Mouse (Mus musculus) hindbrain, embryonic 12.5 days (tissue): ENCODE data around the gene Mamdc4. TPM values are rescaled to one million over a fixed set of nuclear protein-coding genes. Genes with fewer than 3 reads are reported as not detected.
"Not testable (repeated sequence)": the region's sequence is repeated elsewhere in the genome, so short reads cannot be mapped to it uniquely, and the experiment has no call there.

Experiments used
- ATAC-seq: fragments of 200-750 bp; cut with Nextera tagmentation; 2 replicates; pipeline ENCODE4 v1.8.0; 2017; ENCODE audit warnings: moderate TSS enrichment; ENCODE audit not compliant: low FRiP score
- H3K27ac ChIP-seq: fragments of 300-500 bp; sonication (generic); 2 replicates; pipeline ENCODE4 v1.5.1; 2016; ENCODE audit warnings: mild to moderate bottlenecking
- H3K27me3 ChIP-seq: fragments of 300-500 bp; sonication (generic); 2 replicates; pipeline ENCODE4 v1.6.1; 2016; ENCODE audit warnings: mild to moderate bottlenecking
- H3K36me3 ChIP-seq: fragments of 300-500 bp; sonication (generic); 2 replicates; pipeline ENCODE4 v1.6.1; 2016; ENCODE audit warnings: mild to moderate bottlenecking
- H3K4me1 ChIP-seq: fragments of 300-500 bp; sonication (generic); 2 replicates; pipeline ENCODE4 v1.6.1; 2016
- H3K4me2 ChIP-seq: fragments of 300-500 bp; sonication (generic); replicated peaks from 2 replicates; pipeline ENCODE4 v1.6.1; 2016; ENCODE audit warnings: mild to moderate bottlenecking
- H3K4me3 ChIP-seq: fragments of 300-500 bp; sonication (generic); 2 replicates; pipeline ENCODE4 v1.5.1; 2016; ENCODE audit warnings: mild to moderate bottlenecking
- H3K9ac ChIP-seq: fragments of 300-500 bp; sonication (generic); 2 replicates; pipeline ENCODE4 v1.6.1; 2016; ENCODE audit warnings: mild to moderate bottlenecking, moderate library complexity
- H3K9me3 ChIP-seq: fragments of 300-500 bp; sonication (generic); replicated peaks from 2 replicates; pipeline ENCODE4 v1.6.1; 2016; ENCODE audit warnings: mild to moderate bottlenecking
- WGBS: fragments of 180-500 bp; shearing (Covaris S2); methylation state at CpG from one replicate; pipeline ENCODE4 v1.1.7; 2016; 5-methylcytosine and 5-hydroxymethylcytosine counted together
- polyA plus RNA-seq: library from polyadenylated mRNA; unstranded; fragments of >200 nt; fragmentation: Nextera tagmentation; extraction: Ambion mirVana; gene quantifications from 2 replicates; pipeline ENCODE4 v1.2.1, GENCODE M21; 2016

Mamdc4 gene
- polyA plus RNA-seq, 1 experiment from 2014 or later: 4.7 TPM

GRCm38 (mm10) chr2:25553171-25553786 is 21.4 kb downstream of the Mamdc4 start:
- ATAC-seq, H3K27ac ChIP-seq, H3K9ac ChIP-seq, H3K4me3 ChIP-seq, H3K4me2 ChIP-seq, H3K36me3 ChIP-seq, H3K27me3 ChIP-seq, H3K9me3 ChIP-seq, H3K4me1 ChIP-seq: not testable (repeated sequence)
- 81% methylated on average over 4 of the region's 4 CpGs for WGBS

- no peak overlapping the region for H3K4me2 ChIP-seq
- no peak overlapping the region for H3K9ac ChIP-seq
- H3K27me3 ChIP-seq: no peaks in the 10 kb centered on the region
- 37% methylated on average over 5 of the region's 5 CpGs for WGBS
- H3K36me3 ChIP-seq: no peaks in the 10 kb centered on the region
- H3K4me3 ChIP-seq: no peak overlapping the region
- H3K9me3 ChIP-seq: no peaks in the 10 kb centered on the region
- H3K27ac ChIP-seq: no peak overlapping the region
- H3K4me1 ChIP-seq: peaks cover 4% of the 10 kb centered on the region
- no peak for ATAC-seq
These were observed 23.5 kb downstream of the Mamdc4 start for GRCm38 (mm10) chr2:25551186-25551585.

GRCm38 (mm10) chr2:25549021-25549991 is 25.3 kb downstream of the Mamdc4 start:
- no peak overlapping the region for H3K9ac ChIP-seq
- H3K36me3 ChIP-seq: no peaks in the 10 kb centered on the region
- no peak overlapping the region for H3K27ac ChIP-seq
- 78% methylated on average over 9 of the region's 9 CpGs for WGBS
- H3K9me3 ChIP-seq: no peaks in the 10 kb centered on the region
- peaks cover 16% of the 10 kb centered on the region for H3K4me1 ChIP-seq
- no peaks in the 10 kb centered on the region for H3K27me3 ChIP-seq
- H3K4me2 ChIP-seq: no peak overlapping the region
- ATAC-seq: no peak
- no peak overlapping the region for H3K4me3 ChIP-seq

GRCm38 (mm10) chr2:25546811-25547491 is 27.7 kb downstream of the Mamdc4 start, which contains the start of gene Traf2:
Traf2 (minus strand) TSS chr2:25546940.
- H3K4me2 ChIP-seq: peak within 1 kb of the TSS; percentile 71
- 3% methylated on average over 48 of the region's 48 CpGs for WGBS
- H3K27ac ChIP-seq: peak within 1 kb of the TSS; percentile 52
- H3K4me3 ChIP-seq: peak within 1 kb of the TSS; percentile 69
- H3K27me3 ChIP-seq: no peaks in the 10 kb centered on the region
- peak within 1 kb of the TSS; percentile 75 for H3K9ac ChIP-seq
- H3K4me1 ChIP-seq: peaks cover 16% of the 10 kb centered on the region
- peak; percentile 99 for ATAC-seq
- H3K9me3 ChIP-seq: no peaks in the 10 kb centered on the region
- no peaks in the 10 kb centered on the region for H3K36me3 ChIP-seq

- no peaks in the 10 kb centered on the region for H3K36me3 ChIP-seq
- peak overlapping the region; percentile 71 for H3K4me2 ChIP-seq
- H3K9ac ChIP-seq: peak overlapping the region; percentile 75
- H3K27me3 ChIP-seq: no peaks in the 10 kb centered on the region
- peaks cover 20% of the 10 kb centered on the region for H3K4me1 ChIP-seq
- H3K9me3 ChIP-seq: no peaks in the 10 kb centered on the region
- 11% methylated on average over 36 of the region's 43 CpGs for WGBS
- H3K4me3 ChIP-seq: peak overlapping the region; percentile 69
- peak; percentile 79 for ATAC-seq
- H3K27ac ChIP-seq: peak overlapping the region; percentile 52; the same call in 1 of the 2 replicates
These were observed 28.4 kb downstream of the Mamdc4 start for GRCm38 (mm10) chr2:25545996-25546810.

GRCm38 (mm10) chr2:25541644-25542367 is 32.8 kb downstream of the Mamdc4 start:
- no peak overlapping the region for H3K4me2 ChIP-seq
- H3K36me3 ChIP-seq: peaks cover 9% of the 10 kb centered on the region
- no peak for ATAC-seq
- peaks cover 17% of the 10 kb centered on the region for H3K4me1 ChIP-seq
- no peak overlapping the region for H3K27ac ChIP-seq
- 88% methylated on average over 10 of the region's 10 CpGs for WGBS
- no peaks in the 10 kb centered on the region for H3K9me3 ChIP-seq
- no peak overlapping the region for H3K9ac ChIP-seq
- no peaks in the 10 kb centered on the region for H3K27me3 ChIP-seq
- no peak overlapping the region for H3K4me3 ChIP-seq

- ATAC-seq: no peak
- H3K27ac ChIP-seq: no peak overlapping the region
- no peaks in the 10 kb centered on the region for H3K27me3 ChIP-seq
- H3K9me3 ChIP-seq: no peaks in the 10 kb centered on the region
- H3K4me1 ChIP-seq: peaks cover 10% of the 10 kb centered on the region
- no peak overlapping the region for H3K9ac ChIP-seq
- H3K4me2 ChIP-seq: no peak overlapping the region
- peaks cover 19% of the 10 kb centered on the region for H3K36me3 ChIP-seq
- 91% methylated on average over 4 of the region's 4 CpGs for WGBS
- no peak overlapping the region for H3K4me3 ChIP-seq
These were observed 34.1 kb downstream of the Mamdc4 start for GRCm38 (mm10) chr2:25540541-25540948.

GRCm38 (mm10) chr2:25536531-25536930 is 38.1 kb downstream of the Mamdc4 start:
- 0 out of 2 replicates have a peak, but pooled peaks cover under 1% of the 10 kb centered on the region for H3K4me1 ChIP-seq
- peaks cover 33% of the 10 kb centered on the region for H3K36me3 ChIP-seq
- no peak overlapping the region for H3K4me3 ChIP-seq
- no peak for ATAC-seq
- H3K27ac ChIP-seq: no peak overlapping the region
- H3K9me3 ChIP-seq: no peaks in the 10 kb centered on the region
- no peak overlapping the region for H3K9ac ChIP-seq
- no peaks in the 10 kb centered on the region for H3K27me3 ChIP-seq
- WGBS: 93% methylated on average over 8 of the region's 8 CpGs
- no peak overlapping the region for H3K4me2 ChIP-seq

- Histone ChIP-seq H3K9me3 (no peaks in the 10 kb centered on the region), H3K4me2 (no peak overlapping the region), H3K27ac (no peak overlapping the region), H3K36me3 (peaks cover 40% of the 10 kb centered on the region), H3K4me3 (no peak overlapping the region), H3K9ac (no peak overlapping the region), H3K4me1 (no peaks in the 10 kb centered on the region), H3K27me3 (no peaks in the 10 kb centered on the region)
- 93% methylated on average over 2 of the region's 2 CpGs for WGBS
- ATAC-seq: no peak
These were observed 39.8 kb downstream of the Mamdc4 start for GRCm38 (mm10) chr2:25534866-25535182.

GRCm38 (mm10) chr2:25534178-25534865 is 40.3 kb downstream of the Mamdc4 start:
- Histone ChIP-seq H3K9me3 (no peaks in the 10 kb centered on the region), H3K36me3 (peaks cover 45% of the 10 kb centered on the region), H3K4me2 (no peak overlapping the region), H3K27me3 (no peaks in the 10 kb centered on the region), H3K9ac (no peak overlapping the region), H3K27ac (no peak overlapping the region), H3K4me3 (no peak overlapping the region), H3K4me1 (no peaks in the 10 kb centered on the region)
- no peak for ATAC-seq
- 90% methylated on average over 3 of the region's 3 CpGs for WGBS

GRCm38 (mm10) chr2:25533707-25534106 is 40.9 kb downstream of the Mamdc4 start:
- Histone ChIP-seq H3K9ac (no peak overlapping the region), H3K4me2 (no peak overlapping the region), H3K27ac (no peak overlapping the region), H3K9me3 (no peaks in the 10 kb centered on the region), H3K4me3 (no peak overlapping the region), H3K27me3 (no peaks in the 10 kb centered on the region), H3K36me3 (peaks cover 50% of the 10 kb centered on the region), H3K4me1 (no peaks in the 10 kb centered on the region)
- WGBS: 87% methylated on average over 2 of the region's 2 CpGs
- ATAC-seq: no peak
